Comparison of ENCODE assay signal across 14 mouse cellular contexts in genomic region chr16:11316748-11317147, GRCm38 (mm10). TPM values are rescaled to one million over a fixed set of nuclear protein-coding genes. Genes with fewer than 3 reads are reported as not detected.
DNase-seq lines count a peak whose midpoint lies in the region; ATAC-seq and TF ChIP-seq lines count a peak whose summit lies in the region.
"Had no signal": no experiment of that assay in that cellular context is flagged by ENCODE, and none has a peak within 500 bp of the region (broad histone marks: within the 10 kb centered on the region; RNA-seq: fewer than 3 reads in every experiment).

No protein-coding gene starts in this region.

- 0 out of 2 replicates have a peak, but pooled peaks have one; percentile 53 for ATAC-seq in kidney, embryonic 16.5 days (ENCODE audit: low FRiP score, low TSS enrichment)
- no peak for ATAC-seq in stomach, postnatal 0 days (ENCODE audit: low FRiP score, low TSS enrichment)
- ATAC-seq in forebrain, embryonic 14.5 days = no peak
- ATAC-seq: midbrain, embryonic 15.5 days had no signal

- H3K4me2 ChIP-seq in kidney, embryonic 16.5 days (replicated peaks; ENCODE audit: low read depth, low read length) = no peak overlapping the region
- no peak overlapping the region for H3K4me2 ChIP-seq in stomach, postnatal 0 days (replicated peaks; ENCODE audit: low read depth)
- no peak overlapping the region for H3K4me2 ChIP-seq in forebrain, embryonic 14.5 days (ENCODE audit: low read length)
- H3K4me2 ChIP-seq: heart, embryonic 11.5 days; midbrain, embryonic 15.5 days; neural tube, embryonic 15.5 days had no signal

- H3K27me3 ChIP-seq in kidney, embryonic 16.5 days (ENCODE audit: insufficient read depth, low read length) = no peaks in the 10 kb centered on the region
- no peaks in the 10 kb centered on the region for H3K27me3 ChIP-seq in stomach, postnatal 0 days (ENCODE audit: control insufficient read depth, insufficient read depth, low read length)
- no peaks in the 10 kb centered on the region for H3K27me3 ChIP-seq in forebrain, embryonic 10.5 days (ENCODE audit: poor library complexity, severe bottlenecking)
- no peaks in the 10 kb centered on the region for H3K27me3 ChIP-seq in forebrain, embryonic 14.5 days (replicated peaks; ENCODE audit: control insufficient read depth, insufficient read depth, low read length)
- H3K27me3 ChIP-seq: midbrain, embryonic 15.5 days had no signal

- H3K4me1 ChIP-seq in kidney, embryonic 16.5 days (ENCODE audit: insufficient read depth, low read length) = 0 out of 2 replicates have a peak, but pooled peaks cover 4% of the 10 kb centered on the region
- peaks cover 47% of the 10 kb centered on the region for H3K4me1 ChIP-seq in bone marrow macrophage, adult 2 months (ENCODE audit: control insufficient read depth, insufficient read depth, low read length)
- no peaks in the 10 kb centered on the region for H3K4me1 ChIP-seq in stomach, postnatal 0 days (replicated peaks; ENCODE audit: control insufficient read depth, insufficient read depth)
- peaks cover 5% of the 10 kb centered on the region; the same call in 1 of the 2 replicates for H3K4me1 ChIP-seq in forebrain, embryonic 10.5 days
- no peaks in the 10 kb centered on the region for H3K4me1 ChIP-seq in forebrain, embryonic 14.5 days (ENCODE audit: control insufficient read depth, insufficient read depth, low read length)
- H3K4me1 ChIP-seq: midbrain, embryonic 15.5 days; neural tube, embryonic 15.5 days had no signal

- TF ChIP-seq EP300 in stomach, postnatal 0 days (optimal IDR thresholded peaks at IDR 0.05) = no peak

- TF ChIP-seq POLR2A in bone marrow macrophage, adult 2 months (IDR thresholded peaks at IDR 0.05; ENCODE audit: borderline replicate concordance, low read depth, low read length) = no peak

- H3K4me3 ChIP-seq in kidney, embryonic 16.5 days (ENCODE audit: low read length) = no peak overlapping the region
- H3K4me3 ChIP-seq in bone marrow macrophage, adult 2 months (ENCODE audit: insufficient read depth, low read length) = no peak overlapping the region
- no peak overlapping the region for H3K4me3 ChIP-seq in stomach, postnatal 0 days (ENCODE audit: low read depth, low read length)
- H3K4me3 ChIP-seq in forebrain, embryonic 10.5 days = no peak overlapping the region
- no peak overlapping the region for H3K4me3 ChIP-seq in forebrain, embryonic 14.5 days (ENCODE audit: low read depth, low read length)
- H3K4me3 ChIP-seq: erythroblast, embryonic 14.5 days; midbrain, embryonic 15.5 days; neural tube, embryonic 15.5 days had no signal

- WGBS in kidney, embryonic 16.5 days = 74% methylated on average over 5 of the region's 5 CpGs
- WGBS in stomach, postnatal 0 days = 73% methylated on average over 5 of the region's 5 CpGs
- WGBS in forebrain, embryonic 10.5 days = 75% methylated on average over 5 of the region's 5 CpGs
- 66% methylated on average over 5 of the region's 5 CpGs for WGBS in forebrain, embryonic 14.5 days

- H3K27ac ChIP-seq in kidney, embryonic 16.5 days (ENCODE audit: low read length) = peak overlapping the region; percentile 39; the same call in 1 of the 2 replicates
- peak overlapping the region; percentile 62 for H3K27ac ChIP-seq in bone marrow macrophage, adult 2 months (ENCODE audit: insufficient read depth, low read depth, low read length)
- no peak overlapping the region for H3K27ac ChIP-seq in stomach, postnatal 0 days (replicated peaks)
- H3K27ac ChIP-seq in forebrain, embryonic 10.5 days = no peak overlapping the region
- H3K27ac ChIP-seq in forebrain, embryonic 14.5 days (ENCODE audit: low read depth, low read length) = no peak overlapping the region
- H3K27ac ChIP-seq: midbrain, embryonic 15.5 days; neural tube, embryonic 15.5 days had no signal

- H3K9me3 ChIP-seq in kidney, embryonic 16.5 days (ENCODE audit: low read length) = no peaks in the 10 kb centered on the region
- H3K9me3 ChIP-seq in stomach, postnatal 0 days (ENCODE audit: control insufficient read depth, low read length) = no peaks in the 10 kb centered on the region
- no peaks in the 10 kb centered on the region for H3K9me3 ChIP-seq in forebrain, embryonic 10.5 days
- H3K9me3 ChIP-seq in forebrain, embryonic 14.5 days (replicated peaks; ENCODE audit: control insufficient read depth, low read length) = no peaks in the 10 kb centered on the region
- H3K9me3 ChIP-seq: midbrain, embryonic 15.5 days; neural tube, embryonic 15.5 days had no signal

- no peaks in the 10 kb centered on the region for H3K36me3 ChIP-seq in kidney, embryonic 16.5 days (ENCODE audit: insufficient read depth, low read length)
- H3K36me3 ChIP-seq in stomach, postnatal 0 days (ENCODE audit: control insufficient read depth, insufficient read depth, low read length) = no peaks in the 10 kb centered on the region
- H3K36me3 ChIP-seq in forebrain, embryonic 10.5 days (replicated peaks) = no peaks in the 10 kb centered on the region
- no peaks in the 10 kb centered on the region for H3K36me3 ChIP-seq in forebrain, embryonic 14.5 days (ENCODE audit: control insufficient read depth, insufficient read depth, low read length)
- H3K36me3 ChIP-seq: midbrain, embryonic 15.5 days; neural tube, embryonic 15.5 days had no signal

- H3K9ac ChIP-seq in kidney, embryonic 16.5 days (replicated peaks; ENCODE audit: low read length) = no peak overlapping the region
- H3K9ac ChIP-seq in stomach, postnatal 0 days (ENCODE audit: low read length) = no peak overlapping the region
- H3K9ac ChIP-seq in forebrain, embryonic 14.5 days (ENCODE audit: low read length) = no peak overlapping the region
- H3K9ac ChIP-seq: midbrain, embryonic 15.5 days; neural tube, embryonic 15.5 days had no signal

- no peak for DNase-seq in kidney, adult 11 months
- DNase-seq in thymus, postnatal 25 days = peak; percentile 6
- DNase-seq in thymus, postnatal 36 days = no peak
- no peak for DNase-seq in stomach, postnatal 0 days (ENCODE audit: low spot score)
- DNase-seq in forebrain, embryonic 10.5 days (ENCODE audit: extremely low spot score, low spot score) = no peak
- no peak for DNase-seq in forebrain, embryonic 14.5 days (ENCODE audit: low spot score)

- TF ChIP-seq CTCF in bone marrow macrophage, adult 2 months (IDR thresholded peaks at IDR 0.05; ENCODE audit: low read depth, low read length) = no peak
- peak; percentile 51; the same call in 1 of the 2 replicates for TF ChIP-seq CTCF in stomach, postnatal 0 days (IDR thresholded peaks at IDR 0.05; ENCODE audit: low read depth)

RNA-seq across cellular contexts. Expression of gene Tnfrsf17, which starts 3.1 kb away (rescaled TPM):
- polyA plus RNA-seq in kidney, embryonic 16.5 days (2015; fragmentation: Nextera tagmentation; extraction: Ambion mirVana) = not detected in 2 replicates
- 1.1 and 1.3 TPM in 2 replicates for polyA plus RNA-seq in bone marrow macrophage, adult 2 months (2012; ENCODE audit: insufficient read depth, insufficient read length, missing spikeins)
- 0.12 TPM in 1 of 2 replicates, not detected in the other for polyA plus RNA-seq in stomach, postnatal 0 days (2015; fragmentation: Nextera tagmentation; extraction: Ambion mirVana)
- not detected in 2 replicates for polyA plus RNA-seq in forebrain, embryonic 10.5 days (2016; fragmentation: Nextera tagmentation; extraction: Ambion mirVana)
- polyA plus RNA-seq in forebrain, embryonic 14.5 days (2014; fragmentation: Nextera tagmentation; extraction: Ambion mirVana) = not detected in 2 replicates
- polyA plus RNA-seq: erythroblast, embryonic 14.5 days; heart, embryonic 11.5 days; lung, embryonic 16.5 days; stomach, embryonic 14.5 days had no signal

RNA-seq across cellular contexts. Expression of gene Snx29, which starts 6.0 kb away (rescaled TPM):
- polyA plus RNA-seq in kidney, embryonic 16.5 days (2015; fragmentation: Nextera tagmentation; extraction: Ambion mirVana) = 15.7 and 23.2 TPM in 2 replicates
- polyA plus RNA-seq in bone marrow macrophage, adult 2 months (2012; ENCODE audit: insufficient read depth, insufficient read length, missing spikeins) = 24.3 and 27.7 TPM in 2 replicates
- polyA plus RNA-seq in stomach, postnatal 0 days (2015; fragmentation: Nextera tagmentation; extraction: Ambion mirVana) = 4.8 and 5.2 TPM in 2 replicates
- 8.1 and 9.8 TPM in 2 replicates for polyA plus RNA-seq in forebrain, embryonic 10.5 days (2016; fragmentation: Nextera tagmentation; extraction: Ambion mirVana)
- polyA plus RNA-seq in forebrain, embryonic 14.5 days (2014; fragmentation: Nextera tagmentation; extraction: Ambion mirVana) = 3.8 and 7.7 TPM in 2 replicates

Comparison
In these comparisons a context has a peak if more than half of its experiments do, and no peak if none do; other contexts are left out.
1. H3K27ac ChIP-seq: peak in kidney, embryonic 16.5 days (single experiment) and bone marrow macrophage, adult 2 months (single experiment); none in stomach, postnatal 0 days (single experiment), forebrain, embryonic 10.5 days (single experiment) and forebrain, embryonic 14.5 days (single experiment).